Comparison of ENCODE assay signal across 20 mouse cellular contexts in genomic region chr9:114009526-114009925, GRCm38 (mm10). TPM values are rescaled to one million over a fixed set of nuclear protein-coding genes. Genes with fewer than 3 reads are reported as not detected.
A peak's percentile ranks its signal among the peaks of the same experiment; 100 is the strongest.
DNase-seq lines count a peak whose midpoint lies in the region; ATAC-seq and TF ChIP-seq lines count a peak whose summit lies in the region.
"Had no signal": no experiment of that assay in that cellular context is flagged by ENCODE, and none has a peak within 500 bp of the region (broad histone marks: within the 10 kb centered on the region; RNA-seq: fewer than 3 reads in every experiment).

No protein-coding gene starts in this region.

- intact Hi-C loops in heart, postnatal 14 days (cut with DNase I), result no loop called here

- ATAC-seq in heart, embryonic 13.5 days (ENCODE audit: extremely low read depth, insufficient number of reproducible peaks, low FRiP score, low TSS enrichment), result no peak
- no peak for ATAC-seq in midbrain, embryonic 14.5 days (ENCODE audit: low FRiP score, low TSS enrichment)
- ATAC-seq: activated CD4-positive, CD25-positive, alpha-beta regulatory T cell, adult 4 months; forebrain, embryonic 14.5 days had no signal

- no peak for TF ChIP-seq CTCF in testis, adult 2 months (IDR thresholded peaks at IDR 0.05; ENCODE audit: control insufficient read depth, insufficient read depth, insufficient replicate concordance, low read depth, low read length)

- TF ChIP-seq POLR2A in testis, adult 2 months (IDR thresholded peaks at IDR 0.05; ENCODE audit: control insufficient read depth, low read depth, low read length), result no peak

- DNase-seq in heart, postnatal 14 days, result no peak
- no peak for DNase-seq in testis, postnatal 14 days (ENCODE audit: low spot score)
- peak; percentile 82 for DNase-seq in ZHBTc4 (ENCODE audit: low read depth, low spot score)
- DNase-seq in midbrain, embryonic 14.5 days, result no peak
- DNase-seq in layer of hippocampus, postnatal 10 days (ENCODE audit: low spot score in 2 of 2), result no peak
- no peak for DNase-seq in cerebellum, postnatal 25 days
- DNase-seq: adrenal gland, postnatal 25 days; cerebellum, adult 8-10 months; kidney, adult 8-10 months; lung, postnatal 14 days; thymus, postnatal 25 days had no signal

- H3K9me3 ChIP-seq in heart, embryonic 13.5 days, result no peaks in the 10 kb centered on the region
- H3K9me3 ChIP-seq in midbrain, embryonic 14.5 days (ENCODE audit: control insufficient read depth, low read length), result no peaks in the 10 kb centered on the region
- H3K9me3 ChIP-seq: liver, embryonic 15.5 days; neural tube, embryonic 12.5 days had no signal

- H3K4me3 ChIP-seq in heart, embryonic 13.5 days, result no peak overlapping the region
- H3K4me3 ChIP-seq in testis, adult 2 months (ENCODE audit: control insufficient read depth, low read depth, low read length), result peak overlapping the region; percentile 15
- H3K4me3 ChIP-seq in midbrain, embryonic 14.5 days (replicated peaks; ENCODE audit: low read depth, low read length), result no peak overlapping the region
- H3K4me3 ChIP-seq: erythroblast, embryonic 14.5 days; liver, embryonic 15.5 days; neural tube, embryonic 12.5 days had no signal

- 48% methylated on average over 5 of the region's 5 CpGs for WGBS in heart, embryonic 13.5 days
- 42% methylated on average over 5 of the region's 5 CpGs for WGBS in midbrain, embryonic 14.5 days

- H3K27me3 ChIP-seq in heart, embryonic 13.5 days (replicated peaks), result no peaks in the 10 kb centered on the region
- H3K27me3 ChIP-seq in testis, adult 2 months (ENCODE audit: control insufficient read depth, insufficient read depth, low read length), result no peaks in the 10 kb centered on the region
- no peaks in the 10 kb centered on the region for H3K27me3 ChIP-seq in midbrain, embryonic 14.5 days (ENCODE audit: control insufficient read depth, insufficient read depth, low read length)
- H3K27me3 ChIP-seq: liver, embryonic 15.5 days; neural tube, embryonic 12.5 days had no signal

- H3K4me2 ChIP-seq in heart, embryonic 13.5 days, result peak overlapping the region; percentile 42
- H3K4me2 ChIP-seq in midbrain, embryonic 14.5 days (ENCODE audit: low read length), result no peak overlapping the region
- H3K4me2 ChIP-seq: liver, embryonic 15.5 days; neural tube, embryonic 12.5 days had no signal

- no peak overlapping the region for H3K9ac ChIP-seq in heart, embryonic 13.5 days
- no peak overlapping the region for H3K9ac ChIP-seq in midbrain, embryonic 14.5 days (replicated peaks; ENCODE audit: low read length)
- H3K9ac ChIP-seq: liver, embryonic 15.5 days; neural tube, embryonic 12.5 days had no signal

- H3K27ac ChIP-seq in heart, embryonic 13.5 days (replicated peaks), result no peak overlapping the region
- no peak overlapping the region for H3K27ac ChIP-seq in testis, adult 2 months (ENCODE audit: control insufficient read depth, insufficient read depth, low read depth, low read length)
- H3K27ac ChIP-seq in midbrain, embryonic 14.5 days (replicated peaks; ENCODE audit: low read depth, low read length), result no peak overlapping the region
- H3K27ac ChIP-seq: liver, embryonic 15.5 days; neural tube, embryonic 12.5 days had no signal

- no peaks in the 10 kb centered on the region for H3K36me3 ChIP-seq in heart, embryonic 13.5 days
- H3K36me3 ChIP-seq in testis, adult 2 months (ENCODE audit: control insufficient read depth, insufficient read depth, low read length), result no peaks in the 10 kb centered on the region
- H3K36me3 ChIP-seq in midbrain, embryonic 14.5 days (ENCODE audit: control insufficient read depth, insufficient read depth, low read length), result 0 out of 2 replicates have a peak, but pooled peaks cover 3% of the 10 kb centered on the region
- H3K36me3 ChIP-seq: liver, embryonic 15.5 days; neural tube, embryonic 12.5 days had no signal

- no peaks in the 10 kb centered on the region for H3K4me1 ChIP-seq in heart, embryonic 13.5 days
- peaks cover 6% of the 10 kb centered on the region for H3K4me1 ChIP-seq in testis, adult 2 months (ENCODE audit: control insufficient read depth, insufficient read depth, low read length)
- H3K4me1 ChIP-seq in midbrain, embryonic 14.5 days (ENCODE audit: control insufficient read depth, insufficient read depth, low read length), result no peaks in the 10 kb centered on the region
- H3K4me1 ChIP-seq: neural tube, embryonic 12.5 days had no signal

RNA-seq across cellular contexts. Expression of gene Fbxl2, which starts 36.5 kb away (rescaled TPM):
- 1.4 and 2.3 TPM in 2 replicates for polyA plus RNA-seq in heart, embryonic 13.5 days (2015; fragmentation: Nextera tagmentation; extraction: Ambion mirVana)
- under 1 TPM; 0.93 TPM for total RNA-seq in heart, postnatal 14 days (2021)
- polyA plus RNA-seq in testis, adult 2 months (2012; rRNA removed), result 2.6 TPM in 2 replicates
- 29.0 and 34.5 TPM in 2 replicates for polyA plus RNA-seq in midbrain, embryonic 14.5 days (2014; fragmentation: Nextera tagmentation; extraction: Ambion mirVana)
- total RNA-seq in layer of hippocampus, postnatal 10 days (2021), result 10 to 100 TPM; 29.9 to 31.9 TPM
- polyA plus RNA-seq: erythroblast, embryonic 14.5 days had no signal

RNA-seq across cellular contexts. Expression of gene Susd5, which starts 47.4 kb away (rescaled TPM):
- 0.17 and 0.20 TPM in 2 replicates for polyA plus RNA-seq in heart, embryonic 13.5 days (2015; fragmentation: Nextera tagmentation; extraction: Ambion mirVana)
- 1 to 10 TPM in 1 of 2 experiments, under 1 TPM in 1; 0.73 to 1.1 TPM for total RNA-seq in heart, postnatal 14 days (2021)
- 2.1 and 2.3 TPM in 2 replicates for polyA plus RNA-seq in testis, adult 2 months (2012; rRNA removed)
- polyA plus RNA-seq in midbrain, embryonic 14.5 days (2014; fragmentation: Nextera tagmentation; extraction: Ambion mirVana), result 0.19 and 0.37 TPM in 2 replicates
- total RNA-seq in layer of hippocampus, postnatal 10 days (2021), result 1 to 10 TPM; 1.6 to 2.3 TPM
- total RNA-seq: hematopoietic stem cell, adult 5-6 weeks; megakaryocyte-erythroid progenitor cell, adult 5-6 weeks had no signal
- polyA plus RNA-seq: activated CD4-positive, CD25-positive, alpha-beta regulatory T cell, adult 4 months; erythroblast, embryonic 14.5 days had no signal
